Mouse (Mus musculus) embryonic facial prominence, embryonic 14.5 days (tissue): ENCODE measurements around the gene Krt13. TPM values are rescaled to one million over a fixed set of nuclear protein-coding genes. Genes with fewer than 3 reads are reported as not detected.

ENCODE experiments used
- ATAC-seq: fragments of 200-750 bp; cut with Nextera tagmentation; 2 replicates; pipeline ENCODE4 v1.8.0; 2017; ENCODE audit warnings: low read depth, moderate number of reproducible peaks, moderate TSS enrichment
- DNase-seq: peaks from one replicate; pipeline ENCODE4 v3.0.0-alpha.2; 2015; ENCODE audit warnings: low spot score
- H3K27ac ChIP-seq: fragments of 300-500 bp; sonication (generic); replicated peaks from 2 replicates; pipeline ENCODE4 v1.5.1; 2014; ENCODE audit warnings: low read depth, mild to moderate bottlenecking, low read length, moderate library complexity
- H3K27me3 ChIP-seq: fragments of 300-500 bp; sonication (generic); replicated peaks from 2 replicates; pipeline ENCODE4 v1.6.1; 2014; ENCODE audit warnings: low read length; ENCODE audit not compliant: control insufficient read depth, insufficient read depth
- H3K36me3 ChIP-seq: fragments of 300-500 bp; sonication (generic); 2 replicates; pipeline ENCODE4 v1.6.1; 2014; ENCODE audit warnings: low read length, mixed read lengths; ENCODE audit not compliant: control insufficient read depth, insufficient read depth
- H3K4me1 ChIP-seq: fragments of 300-500 bp; sonication (generic); 2 replicates; pipeline ENCODE4 v1.6.1; 2014; ENCODE audit warnings: antibody characterized with exemption, low read length; ENCODE audit not compliant: control insufficient read depth, insufficient read depth
- H3K4me2 ChIP-seq: fragments of 300-500 bp; sonication (generic); 2 replicates; pipeline ENCODE4 v1.6.1; 2014; ENCODE audit warnings: low read depth, mild to moderate bottlenecking, low read length, moderate library complexity, mixed read lengths
- H3K4me3 ChIP-seq: fragments of 300-500 bp; sonication (generic); 2 replicates; pipeline ENCODE4 v1.5.1; 2014; ENCODE audit warnings: low read depth, mild to moderate bottlenecking, low read length
- H3K9ac ChIP-seq: fragments of 300-500 bp; sonication (generic); 2 replicates; pipeline ENCODE4 v1.6.1; 2014; ENCODE audit warnings: low read depth, mild to moderate bottlenecking, low read length, moderate library complexity, mixed read lengths
- H3K9me3 ChIP-seq: fragments of 300-500 bp; sonication (generic); 2 replicates; pipeline ENCODE4 v1.6.1; 2016; ENCODE audit warnings: low read length; ENCODE audit not compliant: control insufficient read depth
- WGBS: fragments of 180-500 bp; shearing (Covaris S2); extraction: QIAGEN DNeasy Blood & Tissue Kit; methylation state at CpG from one replicate; pipeline ENCODE4 v1.1.7; 2014; 5-methylcytosine and 5-hydroxymethylcytosine counted together
- polyA plus RNA-seq: library from polyadenylated mRNA; unstranded; fragments of >200 nt; fragmentation: Nextera tagmentation; extraction: Ambion mirVana; gene quantifications from 2 replicates; pipeline ENCODE4 v1.2.1, GENCODE M21; 2014

The Krt13 gene
- polyA plus RNA-seq, 1 experiment from 2014 or later: 60.5 TPM

- no peak overlapping the region for H3K4me2 ChIP-seq
- H3K9me3 ChIP-seq: no peaks in the 10 kb centered on the region
- no peak overlapping the region for H3K9ac ChIP-seq
- H3K27ac ChIP-seq: no peak overlapping the region
- H3K27me3 ChIP-seq: no peaks in the 10 kb centered on the region
- no peaks in the 10 kb centered on the region for H3K36me3 ChIP-seq
- H3K4me1 ChIP-seq: no peaks in the 10 kb centered on the region
- no peak for ATAC-seq
- peak; percentile 30 for DNase-seq
- 49% methylated on average over 9 of the region's 9 CpGs for WGBS
- no peak overlapping the region for H3K4me3 ChIP-seq
These were observed 23.5 kb downstream of the Krt13 start for GRCm38 (mm10) chr11:100097819-100098218.

GRCm38 (mm10) chr11:100096141-100096540 is 25.2 kb downstream of the Krt13 start, which contains the start of gene Krt35:
Gene Krt35 (minus strand): TSS chr11:100096241.
- Histone ChIP-seq H3K9ac (no peak within 1 kb of the TSS), H3K4me1 (no peaks in the 10 kb centered on the region), H3K9me3 (no peaks in the 10 kb centered on the region), H3K27ac (no peak within 1 kb of the TSS), H3K36me3 (no peaks in the 10 kb centered on the region), H3K27me3 (no peaks in the 10 kb centered on the region), H3K4me2 (no peak within 1 kb of the TSS), H3K4me3 (no peak within 1 kb of the TSS)
- DNase-seq: no peak
- 75% methylated on average over 9 of the region's 9 CpGs for WGBS
- ATAC-seq: no peak

GRCm38 (mm10) chr11:100088378-100089025 is 32.9 kb downstream of the Krt13 start:
- H3K9me3 ChIP-seq: no peaks in the 10 kb centered on the region
- no peaks in the 10 kb centered on the region for H3K27me3 ChIP-seq
- DNase-seq (no peak), ATAC-seq (no peak)
- H3K36me3 ChIP-seq: no peaks in the 10 kb centered on the region
- whole genome bisulfite sequencing: 61% methylated on average over 7 of the region's 7 CpGs
- H3K4me1 ChIP-seq: no peaks in the 10 kb centered on the region
- no peak overlapping the region for H3K27ac ChIP-seq
- H3K4me2 ChIP-seq: no peak overlapping the region
- no peak overlapping the region for H3K4me3 ChIP-seq
- no peak overlapping the region for H3K9ac ChIP-seq

- no peaks in the 10 kb centered on the region for H3K9me3 ChIP-seq
- DNase-seq (no peak), ATAC-seq (no peak)
- H3K4me1 ChIP-seq: no peaks in the 10 kb centered on the region
- no peaks in the 10 kb centered on the region for H3K27me3 ChIP-seq
- H3K36me3 ChIP-seq: no peaks in the 10 kb centered on the region
- no peak within 1 kb of the TSS for H3K27ac ChIP-seq
- H3K4me3 ChIP-seq: no peak within 1 kb of the TSS
- 94% methylated on average over 10 of the region's 10 CpGs for WGBS
- H3K9ac ChIP-seq: no peak within 1 kb of the TSS
- H3K4me2 ChIP-seq: no peak within 1 kb of the TSS
These were observed 33.5 kb downstream of the Krt13 start, which contains the start of gene Krt32 for GRCm38 (mm10) chr11:100087861-100088260. Gene Krt32 (minus strand): TSS chr11:100088226.

GRCm38 (mm10) chr11:100073873-100074272 is 47.5 kb downstream of the Krt13 start:
- 50% methylated on average over 1 of the region's 1 CpGs for WGBS
- H3K36me3 ChIP-seq: no peaks in the 10 kb centered on the region
- DNase-seq (peak; percentile 79), ATAC-seq (peak; percentile 53)
- H3K4me3 ChIP-seq: no peak overlapping the region
- no peaks in the 10 kb centered on the region for H3K27me3 ChIP-seq
- H3K27ac ChIP-seq: no peak overlapping the region
- H3K9ac ChIP-seq: no peak overlapping the region
- no peak overlapping the region for H3K4me2 ChIP-seq
- no peaks in the 10 kb centered on the region for H3K4me1 ChIP-seq
- H3K9me3 ChIP-seq: no peaks in the 10 kb centered on the region

Other genes with a start within 250 kb of the Krt13 start
- not detected in 2 replicates for gene Krtap9-1, start 248.2 kb downstream of the Krt13 start, polyA plus RNA-seq
- not detected in 2 replicates for gene Gm11567, start 242.4 kb downstream of the Krt13 start, polyA plus RNA-seq
- gene Krtap31-1, start 213.6 kb downstream of the Krt13 start, polyA plus RNA-seq: not detected in 2 replicates
- not detected in 2 replicates for gene Gm11565, start 206.8 kb downstream of the Krt13 start, polyA plus RNA-seq
- gene Krtap31-2, start 185.3 kb downstream of the Krt13 start, polyA plus RNA-seq: not detected in 2 replicates
- not detected in 2 replicates for gene Krtap9-5, start 173.1 kb downstream of the Krt13 start, polyA plus RNA-seq
- gene Krtap29-1, start 142.5 kb downstream of the Krt13 start, polyA plus RNA-seq: not detected in 2 replicates
- 0.26 TPM in 1 of 2 replicates, not detected in the other for gene Krtap16-1, start 135.0 kb downstream of the Krt13 start, polyA plus RNA-seq
- gene Krtap17-1, start 127.6 kb downstream of the Krt13 start, polyA plus RNA-seq: 0.38 and 0.63 TPM in 2 replicates
- gene Krt33a, start 105.4 kb downstream of the Krt13 start, polyA plus RNA-seq: 0.20 and 0.54 TPM in 2 replicates
- gene Krt33b, start 91.7 kb downstream of the Krt13 start, polyA plus RNA-seq: 0.96 and 1.3 TPM in 2 replicates
- 0.40 TPM in 1 of 2 replicates, not detected in the other for gene Krt34, start 80.0 kb downstream of the Krt13 start, polyA plus RNA-seq
- gene Krt31, start 71.0 kb downstream of the Krt13 start, polyA plus RNA-seq: 0.30 and 1.3 TPM in 2 replicates
- 0.79 and 1.4 TPM in 2 replicates for gene Krt32, start 33.3 kb downstream of the Krt13 start, polyA plus RNA-seq
- gene Krt35, start 25.3 kb downstream of the Krt13 start, polyA plus RNA-seq: 1.5 and 2.9 TPM in 2 replicates
- 0.28 and 0.29 TPM in 2 replicates for gene Krt36, start 15.9 kb downstream of the Krt13 start, polyA plus RNA-seq
- gene Krt15, start 14.4 kb upstream of the Krt13 start, polyA plus RNA-seq: 156 and 236 TPM in 2 replicates
- gene Krt19, start 27.1 kb upstream of the Krt13 start, polyA plus RNA-seq: 82.2 and 120 TPM in 2 replicates
- not detected in 2 replicates for gene Krt9, start 71.7 kb upstream of the Krt13 start, polyA plus RNA-seq
- 365 and 385 TPM in 2 replicates for gene Krt14, start 86.0 kb upstream of the Krt13 start, polyA plus RNA-seq
- gene Krt16, start 127.3 kb upstream of the Krt13 start, polyA plus RNA-seq: 1.2 and 1.8 TPM in 2 replicates
- gene Krt17, start 139.5 kb upstream of the Krt13 start, polyA plus RNA-seq: 129 and 152 TPM in 2 replicates
- gene Krt42, start 148.3 kb upstream of the Krt13 start, polyA plus RNA-seq: 0.22 TPM in 1 of 2 replicates, not detected in the other
- gene Eif1, start 198.3 kb upstream of the Krt13 start, polyA plus RNA-seq: 1,802 and 1,879 TPM in 2 replicates
- 1.0 and 1.1 TPM in 2 replicates for gene Gast, start 212.8 kb upstream of the Krt13 start, polyA plus RNA-seq
- gene Hap1, start 234.6 kb upstream of the Krt13 start, polyA plus RNA-seq: 3.2 and 4.4 TPM in 2 replicates